Comparison of ENCODE assay signal across 16 mouse cellular contexts in the genomic region with DNA sequence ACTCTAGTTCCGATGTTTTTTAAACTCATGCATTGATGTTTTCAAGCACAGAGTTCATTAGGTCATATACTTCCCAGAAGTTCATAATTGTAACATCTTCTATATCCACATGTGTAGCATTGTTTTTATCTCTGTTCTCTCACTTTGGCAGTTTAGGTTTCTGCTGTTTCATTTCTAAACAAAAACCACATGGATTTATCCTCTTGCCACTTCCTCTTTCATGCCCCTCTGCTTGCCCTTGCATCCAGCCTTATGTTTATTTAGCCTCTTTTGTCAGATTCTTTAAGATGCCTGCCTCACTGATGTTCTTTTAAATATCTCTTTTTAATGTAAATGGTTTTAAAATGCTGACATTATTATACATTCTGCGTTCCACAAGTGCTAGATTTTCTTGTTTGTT.
"Had no signal": no experiment of that assay in that cellular context is flagged by ENCODE, and none has a peak within 500 bp of the region (broad histone marks: within the 10 kb centered on the region; RNA-seq: fewer than 3 reads in every experiment).

No protein-coding gene starts in this region.

- H3K4me1 ChIP-seq: liver, embryonic 15.5 days; lung, embryonic 15.5 days; midbrain, embryonic 13.5 days; midbrain, embryonic 15.5 days; neural tube, embryonic 12.5 days; stomach, embryonic 15.5 days had no signal

- H3K4me3 ChIP-seq: liver, embryonic 15.5 days; lung, embryonic 15.5 days; midbrain, embryonic 13.5 days; midbrain, embryonic 15.5 days; neural tube, embryonic 12.5 days; stomach, embryonic 15.5 days had no signal

- H3K27ac ChIP-seq: liver, embryonic 15.5 days; lung, embryonic 15.5 days; midbrain, embryonic 13.5 days; midbrain, embryonic 15.5 days; neural tube, embryonic 12.5 days; stomach, embryonic 15.5 days; stomach, postnatal 0 days had no signal

- ATAC-seq: liver, postnatal 0 days; lung, postnatal 0 days; midbrain, embryonic 13.5 days; midbrain, embryonic 15.5 days had no signal

- H3K27me3 ChIP-seq: liver, embryonic 15.5 days; lung, embryonic 15.5 days; midbrain, embryonic 13.5 days; midbrain, embryonic 15.5 days; neural tube, embryonic 12.5 days; stomach, embryonic 15.5 days had no signal

- DNase-seq: liver, postnatal 0 days; lung, adult 2 months; lung, postnatal 14 days; lung, postnatal 4 days; right cerebral cortex, postnatal 14 days; thymus, adult 2 months; thymus, postnatal 25 days; thymus, postnatal 4 days had no signal

- H3K36me3 ChIP-seq: liver, embryonic 15.5 days; lung, embryonic 15.5 days; midbrain, embryonic 13.5 days; midbrain, embryonic 15.5 days; neural tube, embryonic 12.5 days; stomach, embryonic 15.5 days had no signal

- H3K9me3 ChIP-seq: liver, embryonic 15.5 days; lung, embryonic 15.5 days; midbrain, embryonic 13.5 days; midbrain, embryonic 15.5 days; neural tube, embryonic 12.5 days; stomach, embryonic 15.5 days had no signal

- H3K9ac ChIP-seq: liver, embryonic 15.5 days; liver, postnatal 0 days; lung, embryonic 15.5 days; midbrain, embryonic 13.5 days; midbrain, embryonic 15.5 days; neural tube, embryonic 12.5 days; stomach, embryonic 15.5 days had no signal
